Mouse (Mus musculus): ENCODE data around the gene Vwa3b.

The Vwa3b gene

GRCm38 (mm10) chr1:37122798-37123197 is 96.4 kb downstream of the Vwa3b start:
- DNase-seq (ENCODE audit: inconsistent ontology term), result no peak

- DNase-seq (ENCODE audit: inconsistent ontology term), result peak; percentile 47
Measured at GRCm38 (mm10) chr1:37124696-37125349, 98.4 kb downstream of the Vwa3b start.

- DNase-seq (ENCODE audit: inconsistent ontology term), result no peak
Measured at GRCm38 (mm10) chr1:37130012-37130570, 103.7 kb downstream of the Vwa3b start.

GRCm38 (mm10) chr1:37131146-37131545 is 104.8 kb downstream of the Vwa3b start:
- DNase-seq (ENCODE audit: inconsistent ontology term), result no peak

GRCm38 (mm10) chr1:37132433-37132832 is 106.0 kb downstream of the Vwa3b start:
- no peak for DNase-seq (ENCODE audit: inconsistent ontology term)

- DNase-seq (ENCODE audit: inconsistent ontology term), result no peak
Measured at GRCm38 (mm10) chr1:37145966-37146365, 119.6 kb downstream of the Vwa3b start.

- DNase-seq (ENCODE audit: inconsistent ontology term), result no peak
Measured at GRCm38 (mm10) chr1:37149866-37150265, 123.5 kb downstream of the Vwa3b start.

- no peak for DNase-seq (ENCODE audit: inconsistent ontology term)
Measured at GRCm38 (mm10) chr1:37151896-37152295, 125.5 kb downstream of the Vwa3b start.

- DNase-seq (ENCODE audit: inconsistent ontology term), result peak; percentile 17
Measured at GRCm38 (mm10) chr1:37166066-37166465, 139.7 kb downstream of the Vwa3b start.

GRCm38 (mm10) chr1:37167918-37168317 is 141.5 kb downstream of the Vwa3b start:
- no peak for DNase-seq (ENCODE audit: inconsistent ontology term)

GRCm38 (mm10) chr1:37177874-37178273 is 151.5 kb downstream of the Vwa3b start:
- DNase-seq (ENCODE audit: inconsistent ontology term), result no peak

GRCm38 (mm10) chr1:37179852-37180251 is 153.5 kb downstream of the Vwa3b start:
- no peak for DNase-seq (ENCODE audit: inconsistent ontology term)

- DNase-seq (ENCODE audit: inconsistent ontology term), result no peak
Measured at GRCm38 (mm10) chr1:37187050-37187449, 160.7 kb downstream of the Vwa3b start.

GRCm38 (mm10) chr1:37194607-37195006 is 168.2 kb downstream of the Vwa3b start:
- no peak for DNase-seq (ENCODE audit: inconsistent ontology term)

- no peak for DNase-seq (ENCODE audit: inconsistent ontology term)
Measured at GRCm38 (mm10) chr1:37201406-37201805, 175.0 kb downstream of the Vwa3b start.

- no peak for DNase-seq (ENCODE audit: inconsistent ontology term)
Measured at GRCm38 (mm10) chr1:37207743-37208142, 181.3 kb downstream of the Vwa3b start.

GRCm38 (mm10) chr1:37212375-37212774 is 186.0 kb downstream of the Vwa3b start:
- DNase-seq (ENCODE audit: inconsistent ontology term), result no peak

- no peak for DNase-seq (ENCODE audit: inconsistent ontology term)
Measured at GRCm38 (mm10) chr1:37214144-37214543, 187.7 kb downstream of the Vwa3b start, which contains the start of gene Cnga3. TSS of gene Cnga3 (plus strand) at chr1:37214434.

- DNase-seq (ENCODE audit: inconsistent ontology term), result peak; percentile 66
Measured at GRCm38 (mm10) chr1:37218386-37218785, 192.0 kb downstream of the Vwa3b start.

GRCm38 (mm10) chr1:37219593-37219992 is 193.2 kb downstream of the Vwa3b start:
- no peak for DNase-seq (ENCODE audit: inconsistent ontology term)

GRCm38 (mm10) chr1:37220134-37220907 is 193.9 kb downstream of the Vwa3b start:
- no peak for DNase-seq (ENCODE audit: inconsistent ontology term)

GRCm38 (mm10) chr1:37222002-37222401 is 195.6 kb downstream of the Vwa3b start:
- no peak for DNase-seq (ENCODE audit: inconsistent ontology term)

- DNase-seq (ENCODE audit: inconsistent ontology term), result no peak
Measured at GRCm38 (mm10) chr1:37230404-37230803, 204.0 kb downstream of the Vwa3b start.
